Mouse (Mus musculus): ENCODE results near the gene Galnt18. TPM values are rescaled to one million over a fixed set of nuclear protein-coding genes. Genes with fewer than 3 reads are reported as not detected.

The Galnt18 gene
- polyA plus RNA-seq, 1 experiment from 2014 or later = 18.8 TPM

DNA sequence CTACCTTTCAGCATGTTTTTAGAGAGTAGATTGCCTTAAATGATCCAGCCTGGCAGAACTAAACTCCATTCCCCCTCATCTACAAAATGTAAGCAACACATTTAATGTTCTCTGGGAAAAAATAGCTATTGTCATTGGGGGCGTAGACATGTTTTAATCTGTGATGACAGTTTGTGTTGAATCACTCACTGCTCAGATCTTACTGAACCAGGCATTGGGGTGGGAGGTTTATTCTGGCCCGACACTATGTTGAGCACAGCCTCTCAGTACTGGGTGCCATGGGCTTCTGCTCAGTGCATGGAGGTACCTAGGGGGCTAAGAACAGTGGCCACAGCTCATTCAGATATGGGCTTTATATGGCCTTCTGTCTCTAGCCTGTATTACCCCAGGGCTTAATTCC lies 207.4 kb downstream of the Galnt18 start:
- Histone ChIP-seq H3K27me3 (no peaks in the 10 kb centered on the region), H3K27ac (no peak overlapping the region), H3K4me2 (replicated peaks) (no peak overlapping the region), H3K36me3 (no peaks in the 10 kb centered on the region), H3K9ac (no peak overlapping the region), H3K9me3 (no peaks in the 10 kb centered on the region), H3K4me3 (no peak overlapping the region), H3K4me1 (peaks cover 9% of the 10 kb centered on the region)
- no peak for ATAC-seq (ENCODE audit: low FRiP score, low read depth)
- 86% methylated on average over 2 of the region's 2 CpGs for WGBS

- no peak overlapping the region for H3K4me3 ChIP-seq
- no peak for ATAC-seq (ENCODE audit: low FRiP score, low read depth)
- H3K27me3 ChIP-seq = no peaks in the 10 kb centered on the region
- no peak overlapping the region for H3K4me2 ChIP-seq (replicated peaks)
- no peak overlapping the region for H3K27ac ChIP-seq
- no peaks in the 10 kb centered on the region for H3K4me1 ChIP-seq
- no peaks in the 10 kb centered on the region for H3K9me3 ChIP-seq
- no peak overlapping the region for H3K9ac ChIP-seq
- no peaks in the 10 kb centered on the region for H3K36me3 ChIP-seq
- 88% methylated on average over 6 of the region's 6 CpGs for WGBS
Measured at GRCm38 (mm10) chr7:111566838-111567237, 212.9 kb downstream of the Galnt18 start.

- no peaks in the 10 kb centered on the region for H3K36me3 ChIP-seq
- 70% methylated on average over 9 of the region's 9 CpGs for whole genome bisulfite sequencing
Measured at GRCm38 (mm10) chr7:111563316-111564110, 216.3 kb downstream of the Galnt18 start.

GRCm38 (mm10) chr7:111560097-111560496 lies 219.7 kb downstream of the Galnt18 start:
- Histone ChIP-seq H3K4me2 (replicated peaks) (no peak overlapping the region), H3K9me3 (peaks cover 4% of the 10 kb centered on the region; the same call in 1 of the 2 replicates), H3K4me3 (no peak overlapping the region), H3K9ac (no peak overlapping the region), H3K27me3 (no peaks in the 10 kb centered on the region), H3K27ac (no peak overlapping the region), H3K36me3 (no peaks in the 10 kb centered on the region), H3K4me1 (no peaks in the 10 kb centered on the region)
- ATAC-seq (ENCODE audit: low FRiP score, low read depth) = no peak
- 89% methylated on average over 3 of the region's 3 CpGs for WGBS

More at GRCm38 (mm10) chr7:111563316-111564110, 216.3 kb downstream of the Galnt18 start:
- Histone ChIP-seq H3K27ac (no peak overlapping the region), H3K4me2 (replicated peaks) (no peak overlapping the region), H3K9me3 (peaks cover 4% of the 10 kb centered on the region; the same call in 1 of the 2 replicates), H3K4me3 (no peak overlapping the region), H3K27me3 (no peaks in the 10 kb centered on the region), H3K4me1 (no peaks in the 10 kb centered on the region), H3K9ac (no peak overlapping the region)
- ATAC-seq (ENCODE audit: low FRiP score, low read depth) = no peak

DNA sequence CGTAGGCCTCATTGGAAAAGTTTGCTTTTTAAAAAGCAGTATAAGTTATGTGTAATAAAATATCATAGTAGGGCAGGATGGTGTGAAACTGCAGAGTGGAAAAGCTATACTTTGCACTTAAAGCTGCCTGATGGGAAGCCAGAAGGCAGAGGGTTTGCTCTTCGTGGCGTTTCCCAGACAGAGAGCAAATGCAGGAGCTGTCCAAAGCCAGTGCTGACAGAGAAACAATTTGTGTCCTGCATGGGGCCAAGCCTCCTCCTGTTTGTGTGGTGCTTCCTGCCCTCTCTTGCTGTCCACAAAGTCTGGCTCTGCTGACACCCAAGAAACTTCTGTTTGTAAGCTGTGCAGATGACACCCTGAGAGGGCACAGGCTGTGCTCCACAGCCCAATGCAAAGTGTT lies 220.8 kb downstream of the Galnt18 start:
- no peak for ATAC-seq (ENCODE audit: low FRiP score, low read depth)
- H3K4me3 ChIP-seq = no peak overlapping the region
- H3K27ac ChIP-seq = no peak overlapping the region
- no peaks in the 10 kb centered on the region for H3K4me1 ChIP-seq
- 42% methylated on average over 3 of the region's 3 CpGs for WGBS
- no peaks in the 10 kb centered on the region; the same call in 1 of the 2 replicates for H3K36me3 ChIP-seq
- H3K4me2 ChIP-seq (replicated peaks) = no peak overlapping the region
- H3K9me3 ChIP-seq = peaks cover 4% of the 10 kb centered on the region; the same call in 1 of the 2 replicates
- no peaks in the 10 kb centered on the region for H3K27me3 ChIP-seq
- no peak overlapping the region for H3K9ac ChIP-seq

GRCm38 (mm10) chr7:111550987-111551386 lies 228.8 kb downstream of the Galnt18 start:
- H3K4me2 ChIP-seq (replicated peaks) = no peak overlapping the region
- no peaks in the 10 kb centered on the region for H3K9me3 ChIP-seq
- H3K36me3 ChIP-seq = no peaks in the 10 kb centered on the region; the same call in 1 of the 2 replicates
- H3K4me3 ChIP-seq = no peak overlapping the region
- no peak overlapping the region for H3K27ac ChIP-seq
- ATAC-seq (ENCODE audit: low FRiP score, low read depth) = no peak
- no peaks in the 10 kb centered on the region for H3K4me1 ChIP-seq
- H3K9ac ChIP-seq = no peak overlapping the region
- H3K27me3 ChIP-seq = no peaks in the 10 kb centered on the region
- WGBS = 91% methylated on average over 1 of the region's 1 CpGs

DNA sequence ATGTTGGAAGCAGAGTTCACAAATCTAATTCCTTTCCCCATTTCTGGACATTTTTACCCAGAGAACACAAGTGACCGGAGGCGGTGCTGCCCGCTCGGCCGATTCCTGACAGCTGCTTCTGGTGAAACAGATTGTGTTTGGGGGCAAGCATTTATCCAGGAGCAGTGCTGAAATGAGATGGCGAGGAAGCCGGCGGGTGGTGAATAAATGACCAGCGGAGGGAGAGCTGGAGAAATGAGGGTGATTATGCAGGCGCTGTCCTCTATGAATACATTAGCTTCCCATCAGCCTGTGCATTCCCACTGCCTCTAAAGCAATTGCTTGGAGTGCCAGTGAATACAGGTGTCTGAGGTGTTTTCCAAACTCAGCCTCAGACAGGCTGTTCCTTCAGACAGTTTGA lies 232.7 kb downstream of the Galnt18 start:
- H3K36me3 ChIP-seq = no peaks in the 10 kb centered on the region
- H3K27me3 ChIP-seq = no peaks in the 10 kb centered on the region
- WGBS = 78% methylated on average over 10 of the region's 10 CpGs
- H3K4me3 ChIP-seq = no peak overlapping the region
- no peaks in the 10 kb centered on the region for H3K4me1 ChIP-seq
- no peak overlapping the region for H3K9ac ChIP-seq
- no peak overlapping the region for H3K27ac ChIP-seq
- ATAC-seq (ENCODE audit: low FRiP score, low read depth) = no peak
- H3K4me2 ChIP-seq (replicated peaks) = no peak overlapping the region
- no peaks in the 10 kb centered on the region for H3K9me3 ChIP-seq

DNA sequence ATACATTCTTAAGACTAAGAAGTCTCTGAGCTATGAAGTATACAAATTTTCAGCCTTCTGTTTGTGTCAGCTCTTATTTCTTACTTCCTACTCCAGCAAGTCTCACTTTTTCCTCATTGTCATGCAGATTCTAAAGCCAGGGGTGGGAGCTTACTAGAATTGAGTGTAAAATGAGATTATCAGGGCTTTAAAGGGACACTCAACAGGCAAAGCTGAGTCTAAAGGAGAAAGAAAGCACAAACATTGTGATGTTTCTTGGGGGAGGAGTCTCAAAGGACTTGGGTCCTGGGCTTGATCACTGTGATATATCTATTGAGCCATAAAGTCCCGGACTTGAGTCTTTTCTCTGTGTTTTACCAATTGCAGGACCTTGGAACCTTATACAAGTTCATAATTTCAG lies 234.2 kb downstream of the Galnt18 start:
- 69% methylated on average over 1 of the region's 1 CpGs for WGBS
- Histone ChIP-seq H3K9me3 (no peaks in the 10 kb centered on the region), H3K9ac (no peak overlapping the region)

GRCm38 (mm10) chr7:111537946-111538345 lies 241.8 kb downstream of the Galnt18 start:
- WGBS = 79% methylated on average over 6 of the region's 6 CpGs
- no peak for ATAC-seq (ENCODE audit: low FRiP score, low read depth)
- Histone ChIP-seq H3K27ac (no peak overlapping the region), H3K36me3 (no peaks in the 10 kb centered on the region), H3K27me3 (no peaks in the 10 kb centered on the region), H3K4me3 (no peak overlapping the region), H3K9ac (no peak overlapping the region), H3K9me3 (peaks cover 3% of the 10 kb centered on the region; the same call in 1 of the 2 replicates), H3K4me1 (no peaks in the 10 kb centered on the region), H3K4me2 (replicated peaks) (no peak overlapping the region)

More for the DNA sequence above, 234.2 kb downstream of the Galnt18 start:
- no peaks in the 10 kb centered on the region for H3K36me3 ChIP-seq
- H3K4me1 ChIP-seq = no peaks in the 10 kb centered on the region
- H3K4me2 ChIP-seq (replicated peaks) = no peak overlapping the region
- no peak overlapping the region for H3K4me3 ChIP-seq
- no peak overlapping the region for H3K27ac ChIP-seq
- no peaks in the 10 kb centered on the region for H3K27me3 ChIP-seq
- no peak for ATAC-seq (ENCODE audit: low FRiP score, low read depth)

- peaks cover 3% of the 10 kb centered on the region; the same call in 1 of the 2 replicates for H3K9me3 ChIP-seq
- no peak overlapping the region for H3K4me2 ChIP-seq (replicated peaks)
- no peaks in the 10 kb centered on the region for H3K36me3 ChIP-seq
- H3K27ac ChIP-seq = no peak overlapping the region
- 37% methylated on average over 8 of the region's 8 CpGs for WGBS
- H3K27me3 ChIP-seq = no peaks in the 10 kb centered on the region
- ATAC-seq (ENCODE audit: low FRiP score, low read depth) = no peak
- no peaks in the 10 kb centered on the region for H3K4me1 ChIP-seq
- no peak overlapping the region for H3K4me3 ChIP-seq
- no peak overlapping the region for H3K9ac ChIP-seq
Measured at GRCm38 (mm10) chr7:111534826-111535405, 244.9 kb downstream of the Galnt18 start.

- H3K9ac ChIP-seq = no peak overlapping the region
- H3K27me3 ChIP-seq = no peaks in the 10 kb centered on the region; the same call in 1 of the 2 replicates
- no peaks in the 10 kb centered on the region for H3K9me3 ChIP-seq
- no peak for ATAC-seq (ENCODE audit: low FRiP score, low read depth)
- H3K4me2 ChIP-seq (replicated peaks) = no peak overlapping the region
- 81% methylated on average over 3 of the region's 3 CpGs for whole genome bisulfite sequencing
- H3K4me3 ChIP-seq = no peak overlapping the region
- H3K27ac ChIP-seq = no peak overlapping the region
- peaks cover 21% of the 10 kb centered on the region for H3K4me1 ChIP-seq
- H3K36me3 ChIP-seq = no peaks in the 10 kb centered on the region
Measured at GRCm38 (mm10) chr7:111528961-111529643, 250.7 kb downstream of the Galnt18 start.

- Histone ChIP-seq H3K36me3 (no peaks in the 10 kb centered on the region), H3K9ac (no peak overlapping the region), H3K4me3 (no peak overlapping the region), H3K27me3 (no peaks in the 10 kb centered on the region; the same call in 1 of the 2 replicates), H3K4me2 (replicated peaks) (no peak overlapping the region), H3K27ac (no peak overlapping the region), H3K4me1 (peaks cover 21% of the 10 kb centered on the region), H3K9me3 (no peaks in the 10 kb centered on the region)
- WGBS = 46% methylated on average over 1 of the region's 1 CpGs
- ATAC-seq (ENCODE audit: low FRiP score, low read depth) = no peak
Measured at GRCm38 (mm10) chr7:111528462-111528861, 251.3 kb downstream of the Galnt18 start.
